Mouse (Mus musculus): ENCODE measurements around the gene Slfn14.
"Not testable (repeated sequence)": the region's sequence is repeated elsewhere in the genome, so short reads cannot be mapped to it uniquely, and the experiment has no call there.

The Slfn14 gene

DNA sequence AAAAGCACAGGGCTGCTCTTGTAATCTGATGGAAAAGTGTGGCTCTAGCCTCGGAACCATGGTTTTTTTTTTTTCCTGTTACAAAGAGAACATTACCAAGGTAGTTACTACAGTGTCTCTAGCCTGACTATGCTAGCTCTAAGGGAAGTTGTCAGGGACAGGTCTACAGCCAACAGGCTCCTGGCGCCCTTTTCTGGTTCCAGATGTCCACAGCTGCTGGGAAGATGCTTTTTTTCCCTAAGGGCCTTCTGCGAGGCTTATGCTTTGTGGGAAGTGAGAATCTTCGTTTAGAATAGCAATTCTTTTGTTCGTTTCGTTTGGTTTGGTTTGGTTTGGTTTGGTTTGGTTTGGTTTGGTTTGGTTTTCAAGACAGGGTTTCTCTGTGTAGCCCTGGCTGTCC is 6.8 kb downstream of the Slfn14 start:
- DNase-seq = no peak

DNA sequence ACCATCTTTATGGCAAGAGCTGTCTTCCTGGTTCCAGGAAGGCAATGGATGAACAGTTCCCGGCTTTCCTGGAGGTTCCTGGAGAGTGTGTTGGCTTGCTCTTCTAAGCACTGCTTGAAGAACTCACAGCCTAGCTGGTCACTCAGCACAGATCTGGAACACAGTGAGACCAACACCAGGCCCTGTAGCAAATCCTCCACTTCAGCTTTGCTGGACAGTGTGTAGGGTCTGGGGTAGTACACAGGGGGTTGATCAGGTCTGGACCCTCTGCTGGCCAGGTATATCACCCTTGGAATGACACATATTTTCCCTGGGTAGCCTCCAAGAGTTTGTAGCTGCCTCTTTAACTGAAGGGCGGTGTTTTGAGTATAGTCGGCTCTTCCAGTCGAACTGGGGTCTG is 7.5 kb downstream of the Slfn14 start:
- no peak for DNase-seq

DNA sequence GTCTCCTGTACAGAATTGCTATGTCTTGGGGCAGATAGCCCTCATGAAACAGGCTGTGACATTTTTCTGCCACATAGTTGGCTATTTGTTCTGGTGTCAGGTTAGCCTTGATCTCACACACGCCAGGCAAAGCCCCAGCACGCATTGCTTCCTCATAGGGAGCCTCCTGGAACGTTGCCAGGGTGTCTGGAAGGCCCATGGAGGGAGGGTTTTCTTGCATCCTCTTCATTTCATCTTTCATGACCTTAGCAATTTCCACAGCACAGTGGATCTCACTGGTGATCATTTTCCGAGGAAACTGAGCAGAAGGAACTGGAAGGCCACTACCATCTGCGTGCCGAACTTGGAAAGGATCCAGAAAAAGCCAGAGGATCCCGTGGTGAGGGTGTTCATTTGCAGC is 10.3 kb downstream of the Slfn14 start:
- no peak for DNase-seq

DNA sequence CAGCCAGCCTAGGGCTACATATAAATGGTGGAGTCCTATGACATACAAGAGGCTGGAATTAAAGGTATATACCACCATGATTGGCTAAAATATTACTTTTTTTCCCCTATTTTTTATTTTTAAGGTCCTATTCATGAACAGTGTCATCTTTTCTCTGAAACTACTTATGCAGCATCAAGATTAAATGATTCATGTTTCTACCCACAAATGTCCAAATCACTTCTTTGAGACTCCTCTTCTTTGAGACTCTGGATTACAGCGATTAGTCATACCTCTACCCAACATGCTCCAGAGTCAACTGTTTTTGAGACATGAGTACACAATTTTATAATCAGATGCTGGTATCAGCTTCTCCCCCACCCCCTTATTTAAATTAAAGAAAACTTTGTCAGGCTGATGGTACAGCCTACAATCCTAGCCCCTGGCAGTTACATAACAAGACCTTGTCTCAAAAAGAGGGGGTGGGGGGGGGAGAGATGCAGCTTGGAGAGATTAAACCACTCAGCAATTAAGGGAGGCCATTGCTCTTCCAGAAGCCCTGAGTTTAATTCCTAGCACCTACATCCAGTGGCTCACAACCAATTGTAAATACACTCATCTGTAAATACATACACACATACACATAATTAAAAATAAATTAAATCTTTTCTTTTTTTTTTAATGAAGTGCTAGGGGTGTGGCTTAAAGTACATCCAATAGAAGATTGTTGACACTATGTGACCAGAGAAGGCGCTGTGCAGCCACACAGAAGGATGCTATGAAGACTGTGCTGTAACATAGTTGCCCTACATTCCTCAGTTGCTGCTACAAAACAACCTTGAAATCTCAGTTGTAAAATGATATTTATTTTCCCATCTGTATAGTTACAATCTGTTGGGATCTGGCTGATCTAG is 14.3 kb downstream of the Slfn14 start:
- no peak for DNase-seq

- peak; percentile 67 for DNase-seq
Measured at GRCm38 (mm10) chr11:83271151-83271950, 15.2 kb downstream of the Slfn14 start.

GRCm38 (mm10) chr11:83270842-83271150 is 15.7 kb downstream of the Slfn14 start:
- DNase-seq = no peak

DNA sequence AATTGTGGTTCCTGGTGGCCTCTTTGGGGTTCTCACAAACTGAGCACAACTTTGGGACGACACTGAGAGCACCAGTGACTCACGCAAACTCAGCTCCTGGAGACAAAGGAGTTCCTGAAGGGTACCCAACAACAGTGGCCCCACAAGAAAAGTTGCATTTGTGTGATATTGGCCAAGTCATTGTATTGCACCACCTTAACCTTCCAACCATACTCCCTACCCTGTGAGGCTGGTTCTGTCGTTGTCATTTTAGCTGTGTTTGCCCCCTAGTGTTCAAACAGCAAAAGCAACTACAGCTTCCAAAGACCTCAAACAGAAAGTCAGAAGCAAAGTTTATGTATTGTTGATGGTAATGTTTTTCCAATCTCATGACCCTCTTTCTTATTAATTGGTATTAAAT is 23.4 kb downstream of the Slfn14 start:
- no peak for DNase-seq

DNA sequence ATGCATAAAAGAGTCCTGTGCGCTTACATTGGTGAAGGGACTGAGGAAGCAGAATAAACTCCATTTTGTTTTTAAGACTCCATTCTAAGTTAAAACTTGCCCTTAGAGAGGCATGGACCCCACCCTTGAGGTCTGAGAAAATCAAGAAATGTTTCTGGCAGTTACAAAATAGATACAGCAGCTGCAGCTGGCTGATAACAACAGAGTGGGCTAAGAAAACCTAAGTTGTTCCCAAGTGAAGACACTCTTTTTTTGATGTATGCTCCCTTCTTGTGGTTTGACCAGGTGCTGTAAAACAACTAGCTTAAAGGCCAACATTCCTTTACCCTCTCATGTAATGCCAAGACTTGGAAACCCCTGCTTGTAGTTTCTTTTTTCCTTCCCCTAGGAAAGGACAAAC is 23.9 kb downstream of the Slfn14 start:
- no peak for DNase-seq

- not testable (repeated sequence) for DNase-seq
Measured at GRCm38 (mm10) chr11:83257211-83257610, 29.3 kb downstream of the Slfn14 start.

- DNase-seq = no peak
Measured at GRCm38 (mm10) chr11:83239811-83240210, 46.7 kb downstream of the Slfn14 start.

- no peak for DNase-seq
Measured at GRCm38 (mm10) chr11:83238389-83238788, 48.1 kb downstream of the Slfn14 start.

GRCm38 (mm10) chr11:83237390-83237789 is 49.1 kb downstream of the Slfn14 start:
- DNase-seq = not testable (repeated sequence)

DNA sequence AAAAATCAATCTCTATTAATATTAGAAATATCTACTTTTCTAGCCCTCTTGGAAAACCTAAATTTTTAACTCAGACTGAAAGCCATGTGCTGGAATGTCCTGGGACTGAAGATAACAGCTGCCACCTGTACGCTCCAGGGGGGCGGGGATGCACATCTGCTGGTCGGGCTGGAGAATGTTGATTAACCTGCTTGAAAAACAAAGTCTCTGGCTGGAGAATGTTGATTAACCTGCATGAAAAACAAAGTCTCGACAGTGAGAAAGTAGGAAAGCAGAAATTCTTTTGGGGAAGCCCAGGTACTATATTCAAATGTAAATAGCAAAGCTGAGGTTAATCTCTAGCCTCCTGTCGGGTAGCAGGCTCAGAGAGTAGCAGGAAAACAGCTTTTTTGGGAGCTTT is 52.9 kb downstream of the Slfn14 start:
- not testable (repeated sequence) for DNase-seq

GRCm38 (mm10) chr11:83230966-83231365 is 55.6 kb downstream of the Slfn14 start:
- no peak for DNase-seq

DNA sequence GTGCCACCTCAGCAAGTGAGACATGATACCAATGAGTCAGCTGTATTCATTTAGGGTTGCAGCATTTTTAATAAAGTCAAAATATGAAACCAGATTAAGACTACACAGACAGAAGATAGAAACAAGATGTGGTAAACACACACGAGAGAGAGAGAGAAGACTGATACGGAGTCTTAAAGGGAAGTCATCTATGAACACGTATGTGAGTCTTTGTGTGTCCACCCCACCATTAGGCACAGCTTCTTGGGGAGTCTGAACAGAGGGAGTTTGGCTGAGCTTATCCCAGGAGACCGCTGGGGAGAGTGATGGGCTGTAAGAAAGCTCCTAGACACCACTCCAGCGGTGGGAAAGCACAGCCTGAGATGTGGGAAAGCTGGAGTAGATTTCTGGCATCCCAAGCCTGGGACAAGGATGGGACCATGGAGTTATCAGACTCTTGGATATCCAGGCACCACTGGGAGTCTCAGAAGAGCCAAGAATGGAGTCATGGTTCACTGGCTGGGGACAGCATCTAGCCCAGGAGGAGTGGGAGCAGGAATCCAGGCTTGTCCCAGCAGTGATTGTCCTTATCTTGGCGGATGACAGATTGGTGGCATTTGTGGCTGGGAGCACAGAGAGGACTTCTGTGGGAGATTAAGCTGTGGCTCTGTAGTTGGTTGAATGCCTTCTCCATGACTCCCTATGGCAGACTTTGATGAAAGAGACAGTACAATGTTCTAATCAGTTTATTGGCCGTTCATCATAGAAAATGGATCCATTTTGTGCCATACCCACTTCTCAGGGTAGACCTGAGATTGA is 58.4 kb downstream of the Slfn14 start:
- DNase-seq = no peak

GRCm38 (mm10) chr11:83225371-83225960 is 61.1 kb downstream of the Slfn14 start:
- no peak for DNase-seq
